Mouse (Mus musculus) kidney, postnatal 4 days (tissue): ENCODE results near the gene Nfia.
A peak's percentile ranks its signal among the peaks of the same experiment; 100 is the strongest.

Experiments
- DNase-seq, 2 experiments: peaks; one replicate each; pipeline ENCODE4 v3.0.0; 2021; ENCODE audit warnings: mixed read lengths in 2 of 2

Gene Nfia

GRCm38 (mm10) chr4:97816753-97817152, 44.2 kb downstream of the Nfia start:
- no peak for DNase-seq

DNA sequence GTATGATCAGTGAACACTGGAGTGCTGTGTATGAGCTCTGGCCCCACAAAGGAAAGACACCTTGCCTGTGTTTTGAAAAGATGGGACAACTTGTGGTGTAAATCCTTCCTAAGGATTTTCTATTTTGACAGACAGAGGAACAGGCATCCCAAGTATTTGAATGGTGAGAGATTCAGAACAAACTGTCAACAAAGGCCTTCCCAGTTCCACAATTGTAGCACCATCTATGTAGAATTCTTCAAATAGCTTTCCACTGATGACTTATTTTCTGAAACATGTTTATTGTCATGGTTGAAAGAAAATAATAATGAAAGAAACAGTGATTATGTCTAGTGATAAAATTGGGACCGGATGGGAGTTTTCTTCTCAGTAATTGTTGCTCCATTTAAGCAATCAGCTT, 45.2 kb downstream of the Nfia start:
- DNase-seq = no peak

DNA sequence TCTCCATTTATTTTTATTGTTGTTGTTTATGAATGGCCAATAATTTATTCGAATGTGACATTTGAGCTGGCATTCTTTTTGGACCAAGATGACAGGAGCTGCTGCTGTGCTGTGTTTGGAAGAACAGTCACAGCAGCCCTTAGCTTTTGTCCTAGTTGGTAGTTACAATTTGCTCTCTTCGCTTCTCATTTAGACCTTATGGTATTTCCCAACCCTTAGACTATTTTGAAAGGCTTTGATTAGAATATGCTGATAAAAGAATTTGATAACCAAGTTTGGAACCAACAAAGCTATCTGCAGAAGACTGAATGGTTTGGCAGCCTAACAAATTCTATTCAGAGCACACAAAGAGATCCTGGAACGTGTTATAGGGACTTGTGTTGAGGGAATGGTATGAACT, 46.0 kb downstream of the Nfia start:
- DNase-seq = no peak

- no peak for DNase-seq
Measured at GRCm38 (mm10) chr4:97819101-97819500, 46.6 kb downstream of the Nfia start.

GRCm38 (mm10) chr4:97820474-97821259, 48.1 kb downstream of the Nfia start:
- DNase-seq = no peak

GRCm38 (mm10) chr4:97821556-97822251, 49.2 kb downstream of the Nfia start:
- no peak for DNase-seq

DNA sequence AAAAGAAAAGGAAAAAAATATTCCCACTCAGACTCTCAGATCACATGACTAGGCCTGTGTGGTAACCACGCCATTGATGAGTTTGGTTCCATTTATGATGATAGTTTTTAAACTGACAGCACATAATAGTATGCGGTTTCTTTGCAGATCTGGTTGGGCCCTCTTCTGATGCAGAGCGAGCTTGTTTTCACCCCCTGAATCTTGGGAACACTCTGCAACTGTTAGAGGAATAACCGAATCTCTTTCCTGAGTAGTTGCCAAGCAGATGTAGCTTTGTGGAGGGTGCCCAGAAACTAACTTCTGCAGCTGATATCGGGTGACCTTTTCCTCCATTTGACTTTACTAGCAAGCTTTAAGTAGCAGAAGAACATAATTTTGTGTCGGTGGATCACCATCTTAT, 51.0 kb downstream of the Nfia start:
- DNase-seq = no peak

DNA sequence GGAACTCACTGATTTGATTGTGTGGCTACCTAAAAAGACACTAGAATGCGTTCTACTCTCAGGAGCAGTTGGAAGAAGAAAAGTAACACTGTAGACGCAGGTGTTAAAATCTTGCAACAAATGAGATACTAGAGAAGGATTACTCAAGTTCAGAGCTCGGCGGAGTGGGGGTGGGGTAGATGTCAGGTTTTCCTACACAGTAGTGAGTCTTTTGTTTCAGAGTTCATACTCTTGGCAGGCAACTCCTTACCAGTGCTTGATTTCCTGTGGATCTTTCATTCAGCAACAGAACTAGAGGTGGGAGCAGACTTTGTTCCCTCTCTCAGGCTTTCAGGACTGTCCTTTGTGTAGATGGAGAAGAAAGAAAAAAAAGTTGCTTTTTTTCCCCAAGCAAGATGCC, 51.9 kb downstream of the Nfia start:
- DNase-seq = peak; percentile 32 to 37

DNA sequence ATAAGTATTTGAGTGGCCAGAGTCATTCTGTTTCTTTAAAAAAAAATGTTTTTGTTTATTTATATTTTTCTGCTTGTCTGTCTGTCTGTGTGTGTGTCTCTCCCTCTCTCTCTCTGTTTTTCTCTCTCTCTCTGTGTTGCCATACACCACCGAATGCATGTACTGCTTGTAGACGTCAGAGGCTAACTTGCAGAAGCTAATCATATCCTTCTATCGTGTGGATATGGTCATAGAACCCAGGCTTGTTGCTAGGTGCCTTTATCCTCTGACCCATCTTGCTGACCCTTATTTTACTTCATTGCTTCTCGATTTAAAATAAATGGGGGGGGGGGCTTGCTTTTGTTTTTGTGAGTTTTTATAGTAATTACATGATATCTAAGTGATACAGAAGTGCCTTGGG, 52.9 kb downstream of the Nfia start:
- DNase-seq = no peak

DNA sequence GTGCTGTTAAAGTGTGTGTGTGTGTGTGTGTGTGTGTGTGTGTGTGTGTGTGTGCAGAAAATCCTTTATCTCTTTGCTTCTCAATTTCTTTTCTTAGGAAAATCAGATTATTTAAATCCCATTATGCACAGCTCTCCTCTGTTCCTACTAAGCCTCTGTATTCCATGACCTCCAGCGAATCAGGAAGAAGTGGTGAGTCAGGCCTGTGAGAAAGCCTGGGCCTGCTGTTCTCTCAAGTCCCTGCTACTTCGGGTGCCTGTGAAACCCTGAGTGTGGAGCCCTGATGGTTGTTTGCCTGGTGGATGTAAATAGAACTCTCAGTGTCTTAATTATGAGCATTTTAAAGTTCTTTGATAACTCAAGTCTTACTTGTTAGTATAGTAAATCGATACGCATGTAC, 53.3 kb downstream of the Nfia start:
- DNase-seq = no peak

GRCm38 (mm10) chr4:97827115-97827514, 54.6 kb downstream of the Nfia start:
- DNase-seq = no peak

DNA sequence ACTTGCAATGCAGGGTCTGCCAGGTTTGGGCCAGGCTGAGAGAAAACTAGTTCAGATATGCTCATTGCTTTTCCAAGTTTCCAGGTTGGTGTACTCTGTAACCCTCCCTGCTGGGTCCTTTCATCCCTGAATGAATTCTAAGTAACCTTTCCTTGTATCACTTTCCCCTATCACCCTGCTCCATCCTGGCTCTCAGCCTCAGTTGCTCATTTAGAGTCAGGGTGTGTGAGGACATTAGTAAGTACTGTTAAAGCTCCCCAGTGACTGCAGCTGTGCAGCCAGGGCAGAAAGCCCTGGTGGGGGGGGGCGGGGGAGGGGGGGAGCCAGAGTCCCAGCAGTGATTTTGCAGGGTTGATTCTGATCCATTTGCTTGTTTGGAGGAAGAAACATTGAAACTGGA, 56.0 kb downstream of the Nfia start:
- no peak for DNase-seq

DNA sequence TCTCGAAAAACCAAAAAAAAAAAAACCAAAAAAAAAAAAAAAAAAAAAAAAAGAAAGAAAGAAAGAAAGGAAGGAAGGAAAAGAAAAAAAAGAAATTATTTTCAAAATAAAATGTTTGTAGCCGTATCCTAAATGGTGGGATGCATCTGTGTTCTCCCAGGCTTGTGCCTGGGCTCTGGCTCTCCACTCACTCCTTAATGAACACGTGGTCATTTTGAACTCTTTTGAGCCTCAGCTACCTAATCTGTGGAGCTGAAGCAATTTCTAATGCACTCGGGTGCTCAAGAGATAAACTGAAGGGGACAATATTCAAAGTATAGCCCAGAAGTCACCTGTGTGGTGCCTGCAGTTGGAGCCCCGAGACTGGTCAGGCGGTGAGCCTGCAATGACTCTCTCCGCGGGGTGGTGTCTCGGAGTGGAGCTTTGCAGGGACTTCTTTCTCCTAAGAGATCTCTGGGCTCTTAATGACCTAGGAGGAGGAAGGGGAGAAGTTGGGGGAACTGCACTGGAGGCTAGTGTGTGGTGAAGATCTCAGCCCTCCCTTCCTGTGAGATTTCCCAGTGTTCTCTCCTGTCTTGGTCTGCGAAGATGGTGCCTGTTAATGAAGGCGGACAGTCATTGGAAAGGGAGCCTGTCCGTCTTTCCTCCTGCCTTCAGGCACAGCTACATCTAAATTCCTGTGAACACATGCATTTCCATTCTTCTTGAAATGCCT, 57.0 kb downstream of the Nfia start:
- DNase-seq = no peak

DNA sequence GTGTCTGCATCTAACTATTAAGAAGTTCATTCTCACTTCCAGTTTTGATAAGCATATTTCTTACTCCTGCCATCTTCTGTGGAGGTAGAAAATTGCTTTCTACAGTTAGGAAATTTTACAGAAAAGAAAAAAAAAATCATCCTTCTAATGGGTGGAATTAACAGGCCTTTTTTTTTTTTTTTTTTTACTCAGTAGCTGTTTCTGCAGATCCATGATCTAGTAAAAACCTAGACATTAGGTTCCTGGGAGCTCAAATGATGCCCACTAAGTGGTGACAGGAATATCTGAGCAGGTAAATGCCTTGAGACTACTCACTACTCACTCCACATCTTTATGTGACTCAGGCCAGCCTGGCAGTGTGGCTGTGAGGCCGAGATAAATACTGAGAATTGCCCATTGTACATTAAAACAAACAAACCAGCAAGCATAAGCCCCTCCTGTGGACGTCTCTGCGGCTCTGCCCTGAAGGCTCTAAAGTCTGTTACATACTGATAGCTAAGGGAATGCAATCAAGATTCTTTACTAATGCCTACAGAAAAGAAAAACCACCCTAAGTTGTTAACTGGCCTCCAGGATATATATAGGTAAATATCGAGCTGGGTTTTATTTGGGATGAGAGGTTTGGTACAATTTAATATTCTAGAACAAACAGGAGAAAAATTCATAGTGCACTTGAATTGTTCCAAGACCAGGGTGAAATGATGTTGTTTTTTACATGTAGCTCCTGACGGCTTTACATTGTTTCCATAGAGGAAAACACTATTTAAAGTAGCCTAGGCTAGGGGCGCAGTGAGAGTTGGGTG, 57.7 kb downstream of the Nfia start:
- no peak for DNase-seq

DNA sequence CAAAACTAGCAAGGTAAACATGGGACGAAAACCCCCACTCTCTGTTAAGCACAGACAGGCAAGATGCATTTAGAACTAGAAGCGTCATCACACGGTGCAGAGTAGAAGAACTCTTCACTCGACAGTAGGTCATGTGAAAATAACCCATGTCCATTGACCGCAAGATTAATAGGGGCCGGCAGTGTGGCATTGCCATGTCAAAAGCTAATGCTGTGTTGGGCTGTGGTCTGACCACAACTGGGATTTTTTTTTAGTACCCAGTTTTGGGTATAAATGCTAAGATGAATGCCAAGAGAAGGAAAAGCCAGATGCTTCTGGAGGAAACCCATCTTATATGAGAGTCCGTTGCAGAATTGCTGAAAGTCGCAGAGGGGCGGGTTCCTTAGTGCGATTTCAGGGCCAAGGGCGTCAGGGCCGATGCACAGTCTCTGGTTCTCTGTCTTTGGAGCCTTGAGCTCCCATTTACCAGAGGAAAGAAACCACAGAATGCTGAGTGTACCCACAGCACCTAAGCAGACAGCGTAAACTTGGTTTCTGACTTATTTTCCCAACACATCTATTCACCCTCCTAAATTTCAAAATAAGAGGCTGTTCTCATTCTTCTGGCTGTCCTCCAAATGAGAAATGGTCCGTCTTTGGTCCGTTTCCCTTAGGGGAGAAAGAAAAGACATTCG, 58.5 kb downstream of the Nfia start:
- DNase-seq = no peak

DNA sequence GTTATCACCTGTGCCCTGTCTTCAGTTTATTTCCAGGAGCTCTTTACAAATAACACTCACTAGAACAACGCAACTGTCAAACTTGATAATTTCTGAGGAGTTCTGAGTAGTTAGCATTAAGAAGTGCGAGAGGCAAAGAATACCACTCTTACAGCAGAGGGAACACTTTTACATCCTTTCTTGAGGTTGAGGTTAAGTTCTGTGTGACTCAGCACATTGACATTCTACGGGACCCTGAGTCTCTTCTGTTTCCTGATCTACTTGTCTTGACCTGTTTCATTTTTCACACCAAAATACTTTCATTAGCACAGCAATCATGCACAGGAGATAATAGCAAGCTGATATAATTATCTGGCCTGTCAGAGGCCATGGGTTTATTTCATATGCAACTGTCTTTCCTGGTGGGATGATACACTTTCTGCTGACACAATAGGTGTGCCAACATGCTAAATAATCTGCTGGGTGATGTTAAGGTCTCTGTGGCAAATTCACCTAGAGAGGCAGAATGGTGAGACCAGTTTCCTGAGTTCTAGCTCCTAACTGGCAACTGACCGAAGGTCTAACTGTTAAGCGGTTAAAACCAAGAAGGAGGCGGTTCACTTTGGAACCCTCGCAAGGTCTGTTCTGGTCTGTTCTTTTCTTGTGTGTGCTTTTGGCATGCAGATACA, 59.2 kb downstream of the Nfia start:
- DNase-seq = no peak

- DNase-seq = no peak
Measured at GRCm38 (mm10) chr4:97832279-97832640, 59.7 kb downstream of the Nfia start.

DNA sequence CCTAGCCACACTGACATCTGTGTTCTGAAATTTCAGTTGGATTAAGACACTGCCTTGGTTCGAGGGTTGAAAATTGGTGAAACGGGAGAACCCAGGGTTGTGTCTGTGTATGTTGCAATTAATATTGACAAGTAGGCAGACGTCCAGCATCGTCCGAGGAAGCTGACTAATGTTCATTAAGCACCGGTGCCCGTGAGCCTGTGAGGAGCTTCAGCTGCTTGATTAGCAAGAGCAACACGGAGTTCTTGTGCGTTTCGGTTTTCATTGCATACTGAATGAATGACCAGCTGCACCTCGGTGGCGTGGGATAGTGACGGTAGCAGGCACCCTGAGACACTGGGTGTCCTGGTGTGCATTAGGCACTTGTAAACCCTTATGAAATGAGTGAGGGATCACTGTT, 64.3 kb downstream of the Nfia start:
- no peak for DNase-seq

DNA sequence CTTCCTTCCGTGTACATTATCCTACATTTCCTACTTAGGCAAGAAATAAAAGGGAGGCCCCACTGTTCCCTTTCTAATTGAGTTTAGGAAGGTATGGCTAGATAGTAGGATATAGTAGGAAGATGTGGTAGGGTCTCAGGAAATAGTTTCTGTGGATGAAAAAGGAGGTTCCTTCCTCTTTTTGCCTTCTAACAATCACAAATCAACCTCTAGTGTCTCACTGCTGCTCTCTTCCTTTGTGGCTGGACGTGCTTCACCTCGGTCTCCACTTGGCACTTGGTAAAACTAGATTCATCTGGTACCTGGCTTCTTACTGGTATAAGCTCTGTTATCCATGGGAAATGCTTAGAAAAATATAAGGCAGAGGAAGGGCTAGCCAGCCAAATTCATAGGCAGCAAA, 65.2 kb downstream of the Nfia start:
- DNase-seq = no peak

DNA sequence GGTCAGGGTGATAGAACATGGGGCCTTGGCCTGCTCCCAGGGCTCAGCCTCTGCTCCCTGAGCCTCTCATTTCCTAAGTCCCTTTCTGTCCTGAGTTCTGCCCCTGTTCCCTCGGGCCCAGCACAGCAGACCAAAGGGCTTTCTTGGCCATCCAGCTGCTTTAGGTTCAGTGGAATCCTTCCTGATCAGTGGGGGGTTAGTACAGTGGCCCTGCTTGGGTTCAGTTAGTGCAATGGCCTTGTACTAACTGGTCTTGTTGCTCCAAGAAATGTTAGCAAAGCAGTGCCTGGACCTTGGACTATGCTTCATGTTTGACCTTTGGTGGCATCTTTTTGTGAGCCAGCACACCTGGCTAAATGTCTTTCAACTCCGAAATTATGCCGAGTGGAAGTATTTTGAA, 66.1 kb downstream of the Nfia start:
- DNase-seq = no peak

DNA sequence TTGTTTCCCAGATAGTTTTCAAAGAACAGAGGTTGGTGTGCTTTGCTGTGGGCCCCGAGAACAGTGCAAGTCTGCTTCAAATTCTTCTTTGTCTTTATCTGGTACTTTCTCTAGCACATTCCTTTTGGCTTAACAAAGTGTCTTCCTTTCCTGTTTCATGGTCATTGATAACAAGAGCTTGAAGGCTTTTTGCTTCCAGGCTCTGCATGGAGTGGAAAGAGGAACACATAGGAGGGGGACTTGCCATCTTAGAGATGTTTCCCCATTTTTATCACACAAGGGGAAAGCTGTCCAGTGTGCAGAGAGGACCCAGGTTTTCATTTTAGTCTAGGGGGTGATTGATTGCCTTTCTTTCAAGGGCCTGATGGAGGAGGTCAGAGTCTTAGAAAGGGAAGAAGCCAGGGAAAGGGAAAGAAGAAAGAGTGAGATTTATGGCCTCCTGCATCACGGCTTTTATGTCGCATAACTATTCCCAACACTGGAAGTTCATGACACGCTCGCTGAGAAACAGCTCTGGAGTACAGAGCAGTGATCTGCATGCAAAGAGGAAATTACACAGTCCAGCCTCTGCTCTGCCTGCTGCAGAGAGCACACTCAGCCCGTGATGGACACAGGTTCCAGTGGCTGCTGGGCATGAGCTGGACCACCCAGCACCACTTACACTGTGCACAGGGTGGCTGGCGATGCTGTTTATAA, 67.0 kb downstream of the Nfia start:
- DNase-seq = peak; percentile 25 to 40
